8 mouse cellular contexts compared by ENCODE assay signal in genomic region chr3:87816646-87817093, GRCm38 (mm10). TPM values are rescaled to one million over a fixed set of nuclear protein-coding genes. Genes with fewer than 3 reads are reported as not detected.
DNase-seq lines count a peak whose midpoint lies in the region; ATAC-seq and TF ChIP-seq lines count a peak whose summit lies in the region.

No protein-coding gene starts in this region.

- no peak overlapping the region for H3K27ac ChIP-seq in ES-E14 (ENCODE audit: insufficient read depth, low read depth, low read length, poor library complexity, severe bottlenecking)
- H3K27ac ChIP-seq in forebrain, embryonic 14.5 days (ENCODE audit: low read depth, low read length): no peak overlapping the region
- H3K27ac ChIP-seq in liver, postnatal 0 days (ENCODE audit: low read depth): no peak overlapping the region
- no peak overlapping the region for H3K27ac ChIP-seq in neural tube, embryonic 15.5 days (replicated peaks)

- 9% methylated on average over 12 of the region's 12 CpGs for WGBS in forebrain, embryonic 14.5 days
- 6% methylated on average over 12 of the region's 12 CpGs for WGBS in liver, postnatal 0 days (ENCODE audit: insufficient replicate concordance)
- 4% methylated on average over 12 of the region's 12 CpGs for WGBS in neural tube, embryonic 15.5 days

- peak; percentile 95 for TF ChIP-seq CTCF in liver, postnatal 0 days (IDR thresholded peaks at IDR 0.05; ENCODE audit: low read depth)

- H3K9me3 ChIP-seq in ES-E14 (ENCODE audit: control insufficient read depth, insufficient read depth, low read depth, low read length): no peaks in the 10 kb centered on the region
- no peaks in the 10 kb centered on the region for H3K9me3 ChIP-seq in forebrain, embryonic 14.5 days (replicated peaks; ENCODE audit: control insufficient read depth, low read length)
- no peaks in the 10 kb centered on the region for H3K9me3 ChIP-seq in liver, postnatal 0 days (ENCODE audit: low read length)
- no peaks in the 10 kb centered on the region for H3K9me3 ChIP-seq in neural tube, embryonic 15.5 days (replicated peaks)

- no peaks in the 10 kb centered on the region for H3K36me3 ChIP-seq in ES-E14 (ENCODE audit: control insufficient read depth, insufficient read depth, low read length, poor library complexity, severe bottlenecking)
- H3K36me3 ChIP-seq in forebrain, embryonic 14.5 days (ENCODE audit: control insufficient read depth, insufficient read depth, low read length): no peaks in the 10 kb centered on the region
- H3K36me3 ChIP-seq in liver, postnatal 0 days (replicated peaks; ENCODE audit: insufficient read depth, low read length): no peaks in the 10 kb centered on the region
- no peaks in the 10 kb centered on the region for H3K36me3 ChIP-seq in neural tube, embryonic 15.5 days

- H3K4me2 ChIP-seq in forebrain, embryonic 14.5 days (ENCODE audit: low read length): peak overlapping the region; percentile 4; the same call in 1 of the 2 replicates
- no peak overlapping the region for H3K4me2 ChIP-seq in liver, postnatal 0 days (ENCODE audit: low read depth, low read length)
- peak overlapping the region; percentile 7; the same call in 1 of the 2 replicates for H3K4me2 ChIP-seq in neural tube, embryonic 15.5 days

- H3K4me3 ChIP-seq in ES-E14 (ENCODE audit: insufficient read depth in 1 of 2, low read depth in 1 of 2, low read length in 2 of 2, poor library complexity in 1 of 2, severe bottlenecking in 1 of 2): no peak overlapping the region
- H3K4me3 ChIP-seq in forebrain, embryonic 14.5 days (ENCODE audit: low read depth, low read length): no peak overlapping the region
- H3K4me3 ChIP-seq in liver, postnatal 0 days (ENCODE audit: low read depth, low read length): no peak overlapping the region
- H3K4me3 ChIP-seq in neural tube, embryonic 15.5 days (replicated peaks): no peak overlapping the region

- H3K9ac ChIP-seq in ES-E14 (ENCODE audit: insufficient read depth, low read depth, low read length, poor library complexity, severe bottlenecking): peak overlapping the region; percentile 34; the same call in 1 of the 2 replicates
- H3K9ac ChIP-seq in forebrain, embryonic 14.5 days (ENCODE audit: low read length): no peak overlapping the region
- H3K9ac ChIP-seq in liver, postnatal 0 days (replicated peaks): no peak overlapping the region
- H3K9ac ChIP-seq in neural tube, embryonic 15.5 days (replicated peaks): no peak overlapping the region

- peak; percentile 73 for ATAC-seq in cerebellum, adult (ENCODE audit: insufficient number of reproducible peaks, low FRiP score, low TSS enrichment)
- peak; percentile 52 for ATAC-seq in forebrain, embryonic 14.5 days
- ATAC-seq in liver, postnatal 0 days: peak; percentile 49
- ATAC-seq in neural tube, embryonic 15.5 days (ENCODE audit: low FRiP score): peak; percentile 48; the same call in 1 of the 2 replicates

- H3K4me1 ChIP-seq in ES-E14 (ENCODE audit: control insufficient read depth in 2 of 2, insufficient read depth in 2 of 2, low read length in 2 of 2, poor library complexity in 1 of 2): peaks cover 0 to 4% of the 10 kb centered on the region in 2 experiments; a peak in 1 of 4 replicates
- no peaks in the 10 kb centered on the region for H3K4me1 ChIP-seq in forebrain, embryonic 14.5 days (ENCODE audit: control insufficient read depth, insufficient read depth, low read length)
- no peaks in the 10 kb centered on the region for H3K4me1 ChIP-seq in liver, postnatal 0 days (ENCODE audit: insufficient read depth)
- peaks cover 4% of the 10 kb centered on the region for H3K4me1 ChIP-seq in neural tube, embryonic 15.5 days

- in situ Hi-C loops in ES-E14 (cut with MboI; ENCODE audit: low sequenced_read_pairs in 2 of 2, unreplicated experiment in 2 of 2): no loop called here

- no peak for TF ChIP-seq EP300 in liver, postnatal 0 days (IDR thresholded peaks at IDR 0.05; ENCODE audit: low read depth)

- no peaks in the 10 kb centered on the region; the same call in 1 of the 2 replicates for H3K27me3 ChIP-seq in forebrain, embryonic 14.5 days (replicated peaks; ENCODE audit: control insufficient read depth, insufficient read depth, low read length)
- peaks cover 16% of the 10 kb centered on the region for H3K27me3 ChIP-seq in liver, postnatal 0 days (ENCODE audit: insufficient read depth, low read length)
- H3K27me3 ChIP-seq in neural tube, embryonic 15.5 days (replicated peaks): peaks cover 22% of the 10 kb centered on the region

- intact Hi-C loops in heart, postnatal 14 days (cut with DNase I): loop anchor here (1.0 to 5.0 kb wide), 3 partner anchors 21 to 59 kb away; partner anchors contain the start of gene Ntrk1

- peak; percentile 94 for DNase-seq in ES-E14 (ENCODE audit: low read depth, low spot score)
- DNase-seq in forebrain, embryonic 14.5 days (ENCODE audit: low spot score): peak; percentile 90
- DNase-seq in heart, postnatal 14 days: peak; percentile 72 to 88
- peak; percentile 80 to 87 for DNase-seq in kidney, postnatal 4 days
- DNase-seq in liver, postnatal 0 days: peak; percentile 75
- DNase-seq in testis, postnatal 14 days (ENCODE audit: low spot score): peak; percentile 56

TF ChIP-seq in ES-E14, 5 proteins besides CTCF, POLR2A, EP300 and RAD21:
- TF ChIP-seq HCFC1 (IDR thresholded peaks at IDR 0.05; ENCODE audit: borderline replicate concordance, insufficient read depth, low read length): no peak
- no peak; the same call in 1 of the 2 replicates for TF ChIP-seq ZC3H11A (IDR thresholded peaks at IDR 0.05; ENCODE audit: borderline replicate concordance, low read depth, low read length)
- no peak for TF ChIP-seq MAFK (IDR thresholded peaks at IDR 0.05; ENCODE audit: insufficient read depth, low read depth, low read length)
- no peak for TF ChIP-seq CHD2 (IDR thresholded peaks at IDR 0.05; ENCODE audit: low read depth, low read length)
- TF ChIP-seq ZNF384 (IDR thresholded peaks at IDR 0.05; ENCODE audit: low read depth, low read length): no peak

RNA-seq across cellular contexts. Expression of gene Pear1, which starts 7.4 kb away (rescaled TPM):
- 1.8 TPM in 2 replicates for total RNA-seq in ES-E14 (2012; rRNA removed)
- 5.2 and 6.0 TPM in 2 replicates for polyA plus RNA-seq in forebrain, embryonic 14.5 days (2014; fragmentation: Nextera tagmentation; extraction: Ambion mirVana)
- 10 to 100 TPM; 25.5 to 32.4 TPM for total RNA-seq in heart, postnatal 14 days (2021)
- 4.8 and 5.1 TPM in 2 replicates for polyA plus RNA-seq in liver, postnatal 0 days (2015; fragmentation: Nextera tagmentation; extraction: Ambion mirVana)
- 9.1 and 13.4 TPM in 2 replicates for polyA plus RNA-seq in neural tube, embryonic 15.5 days (2015; fragmentation: Nextera tagmentation; extraction: Ambion mirVana)

RNA-seq across cellular contexts. Expression of gene Insrr, which starts 19.9 kb away (rescaled TPM):
- 0.11 and 0.18 TPM in 2 replicates for total RNA-seq in ES-E14 (2012; rRNA removed)
- polyA plus RNA-seq in forebrain, embryonic 14.5 days (2014; fragmentation: Nextera tagmentation; extraction: Ambion mirVana): 0.62 and 0.66 TPM in 2 replicates
- total RNA-seq in heart, postnatal 14 days (2021): under 1 TPM; 0.24 TPM
- polyA plus RNA-seq in liver, postnatal 0 days (2015; fragmentation: Nextera tagmentation; extraction: Ambion mirVana): not detected in 2 replicates
- 1.1 and 2.0 TPM in 2 replicates for polyA plus RNA-seq in neural tube, embryonic 15.5 days (2015; fragmentation: Nextera tagmentation; extraction: Ambion mirVana)

RNA-seq across cellular contexts. Expression of gene Ntrk1, which starts 21.7 kb away (rescaled TPM):
- 3.8 and 4.5 TPM in 2 replicates for total RNA-seq in ES-E14 (2012; rRNA removed)
- 0.74 and 0.94 TPM in 2 replicates for polyA plus RNA-seq in forebrain, embryonic 14.5 days (2014; fragmentation: Nextera tagmentation; extraction: Ambion mirVana)
- total RNA-seq in heart, postnatal 14 days (2021): under 1 TPM; 0.29 to 0.31 TPM
- 0.47 and 0.53 TPM in 2 replicates for polyA plus RNA-seq in liver, postnatal 0 days (2015; fragmentation: Nextera tagmentation; extraction: Ambion mirVana)
- 41.2 and 50.1 TPM in 2 replicates for polyA plus RNA-seq in neural tube, embryonic 15.5 days (2015; fragmentation: Nextera tagmentation; extraction: Ambion mirVana)

RNA-seq across cellular contexts. Expression of gene Sh2d2a, which starts 29.9 kb away (rescaled TPM):
- total RNA-seq in ES-E14 (2012; rRNA removed): 0.05 and 0.22 TPM in 2 replicates
- polyA plus RNA-seq in forebrain, embryonic 14.5 days (2014; fragmentation: Nextera tagmentation; extraction: Ambion mirVana): not detected in 2 replicates
- 1 to 10 TPM in 1 of 2 experiments, under 1 TPM in 1; 0.14 to 2.2 TPM for total RNA-seq in heart, postnatal 14 days (2021)
- 0.74 and 0.75 TPM in 2 replicates for polyA plus RNA-seq in liver, postnatal 0 days (2015; fragmentation: Nextera tagmentation; extraction: Ambion mirVana)
- polyA plus RNA-seq in neural tube, embryonic 15.5 days (2015; fragmentation: Nextera tagmentation; extraction: Ambion mirVana): 5.0 TPM in 1 of 2 replicates, not detected in the other

Comparison
In these comparisons a context has a peak if more than half of its experiments do, and no peak if none do; other contexts are left out.
1. RNA of gene Ntrk1, which starts 21.7 kb away (polyA plus RNA-seq): 41.2 to 50.1 TPM in neural tube, embryonic 15.5 days; 0.74 to 0.94 TPM in forebrain, embryonic 14.5 days and 0.47 to 0.53 TPM in liver, postnatal 0 days; every median in the first group is over 10 times any median in the second.
2. Peak in every context shown above with its lines, with median percentiles within 50 percentile points of each other: DNase-seq and ATAC-seq.